Mouse (Mus musculus) c-Kit-positive CD71-positive TER-119-negative erythroid progenitor cells, embryonic 14.5 days (primary cell): ENCODE data around the gene Nav2.

Experiments
- DNase-seq: peaks from one replicate; pipeline ENCODE4 v3.0.0-alpha.2; 2013; ENCODE audit warnings: low read depth

Gene Nav2

GRCm38 (mm10) chr7:49058304-49059012, 149.9 kb downstream of the Nav2 start:
- no peak for DNase-seq

GRCm38 (mm10) chr7:49064792-49065521, 156.4 kb downstream of the Nav2 start:
- no peak for DNase-seq

- no peak for DNase-seq
Measured at GRCm38 (mm10) chr7:49065621-49066475, 157.3 kb downstream of the Nav2 start.

DNA sequence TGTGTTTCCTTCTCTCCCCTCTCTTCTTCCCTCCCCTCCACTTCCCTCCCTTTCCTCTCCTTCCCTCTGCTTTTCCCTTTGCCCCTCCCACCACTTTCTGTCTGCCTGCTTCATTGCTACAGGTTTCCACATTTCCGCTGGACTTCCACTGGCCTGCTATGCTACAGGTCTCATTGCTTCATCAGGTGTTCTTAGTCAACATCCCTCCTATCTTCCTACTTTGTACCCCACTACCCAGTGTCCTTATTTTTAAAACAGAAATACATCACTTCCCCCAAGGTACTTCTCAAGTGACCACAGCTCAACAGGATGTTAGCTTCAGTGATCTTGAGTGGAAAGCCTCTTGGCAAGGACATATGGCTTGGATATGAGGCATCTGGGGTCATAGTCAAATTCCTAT, 158.3 kb downstream of the Nav2 start:
- no peak for DNase-seq

GRCm38 (mm10) chr7:49069396-49069961, 161.0 kb downstream of the Nav2 start:
- no peak for DNase-seq

- no peak for DNase-seq
Measured at GRCm38 (mm10) chr7:49070621-49071020, 162.1 kb downstream of the Nav2 start.

DNA sequence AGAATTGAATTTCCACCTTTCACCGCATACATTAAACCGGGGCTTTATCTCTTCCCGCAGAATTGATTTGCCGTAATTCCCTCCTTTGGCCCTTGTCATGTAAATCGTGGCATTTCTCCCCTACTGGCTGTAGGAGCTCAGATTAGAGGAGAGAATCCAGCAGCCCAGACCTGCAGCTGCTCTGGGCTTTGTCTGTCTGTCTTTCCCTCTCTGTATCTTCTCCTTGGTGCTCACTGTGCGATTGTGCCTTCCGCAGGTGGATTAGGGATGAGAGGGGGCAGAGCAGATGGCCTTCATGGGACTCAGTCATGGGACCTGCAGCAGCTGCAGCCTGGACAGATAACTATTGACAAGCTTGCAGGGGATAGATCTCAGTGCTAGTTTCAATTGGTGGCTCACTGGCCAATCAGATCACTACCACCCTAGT, 162.6 kb downstream of the Nav2 start:
- DNase-seq, result no peak

- DNase-seq, result no peak
Measured at GRCm38 (mm10) chr7:49075333-49075934, 166.9 kb downstream of the Nav2 start.

DNA sequence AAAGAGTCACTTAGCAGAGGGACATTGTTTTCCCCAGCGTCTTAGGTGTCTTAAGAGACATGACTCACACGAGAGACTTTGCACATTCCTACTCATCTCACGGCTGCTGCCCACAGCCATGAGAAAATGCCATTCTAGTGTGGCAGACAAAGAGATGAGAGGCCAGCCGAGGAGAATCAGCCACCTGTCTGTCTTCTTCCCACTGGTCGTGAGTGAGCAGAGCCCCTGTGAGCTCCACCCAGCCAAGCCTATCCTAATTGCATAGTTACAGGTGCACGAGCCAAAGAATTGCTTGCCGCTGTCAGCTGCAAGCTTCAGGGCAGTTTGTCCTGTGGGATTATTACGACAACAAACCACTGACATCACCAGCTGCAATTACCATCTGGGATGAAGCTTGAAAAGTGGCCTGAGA, 167.8 kb downstream of the Nav2 start:
- no peak for DNase-seq

DNA sequence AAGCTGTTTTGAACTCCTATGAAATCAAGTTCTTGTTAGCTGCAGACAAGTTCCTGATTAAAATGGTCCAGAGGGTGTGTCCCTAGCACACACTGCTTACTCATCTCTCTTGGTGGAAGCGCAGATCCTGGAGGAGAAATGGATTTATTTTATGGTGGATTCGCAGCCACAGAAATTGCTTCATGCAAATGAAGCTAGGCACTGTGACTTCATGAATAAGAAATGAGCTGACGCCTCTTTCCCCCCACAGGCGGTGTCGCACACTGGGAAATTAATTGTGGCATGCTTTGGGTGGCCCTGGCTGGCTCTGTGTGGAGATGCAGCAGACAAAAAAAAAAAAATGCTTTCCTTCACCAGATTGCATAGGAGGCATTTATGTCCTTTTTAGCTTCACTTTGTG, 170.4 kb downstream of the Nav2 start:
- DNase-seq, result no peak

DNA sequence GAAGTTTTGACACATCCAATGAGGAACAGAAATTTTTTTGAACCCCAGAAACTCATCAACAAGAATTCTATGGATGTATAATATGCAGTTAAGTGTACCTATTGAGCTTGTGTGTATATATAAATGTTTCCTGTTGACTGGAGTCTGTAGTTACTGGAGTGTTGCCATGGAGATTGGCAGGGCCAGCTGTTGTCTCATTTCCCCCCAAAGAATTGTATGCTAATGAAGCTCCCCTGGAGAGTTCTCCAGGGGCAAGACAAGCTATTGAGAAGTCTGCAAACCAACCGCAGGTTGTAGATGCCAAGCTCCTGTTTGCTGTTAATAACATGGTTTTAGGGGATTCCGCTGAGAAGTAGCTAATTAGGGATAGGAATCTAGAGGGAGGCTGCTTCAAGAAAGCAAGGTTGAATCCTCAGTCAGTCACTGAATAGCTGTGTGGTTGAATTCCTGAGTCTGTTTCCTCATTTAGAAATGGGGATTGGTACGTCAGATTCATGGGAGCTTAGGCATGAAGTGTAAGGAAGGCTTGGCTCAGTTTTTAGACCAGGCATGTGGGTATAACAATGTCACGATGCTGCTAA, 174.2 kb downstream of the Nav2 start:
- DNase-seq, result no peak

GRCm38 (mm10) chr7:49084768-49085167, 176.3 kb downstream of the Nav2 start:
- DNase-seq, result no peak

DNA sequence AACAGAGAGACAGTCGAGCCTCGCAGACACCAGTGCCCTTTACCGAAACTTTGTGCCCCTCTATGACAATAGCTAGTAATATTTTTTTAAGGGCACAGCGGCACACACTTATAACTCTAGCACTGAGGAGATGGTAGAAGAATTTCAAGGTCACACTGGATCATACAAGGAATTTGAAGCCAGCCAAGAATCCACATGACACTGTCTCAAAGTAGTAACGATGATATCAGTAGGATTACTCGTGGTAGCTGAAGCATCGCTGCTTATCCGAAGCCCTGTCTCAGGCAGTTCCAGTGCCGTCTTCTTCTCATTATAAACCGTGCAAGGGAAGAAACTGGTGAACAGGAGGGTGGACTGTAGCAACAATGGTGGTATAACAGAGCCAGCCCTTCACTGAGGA, 177.2 kb downstream of the Nav2 start:
- DNase-seq, result no peak

- DNase-seq, result no peak
Measured at GRCm38 (mm10) chr7:49087154-49087553, 178.6 kb downstream of the Nav2 start.

- DNase-seq, result no peak
Measured at GRCm38 (mm10) chr7:49088198-49088912, 179.8 kb downstream of the Nav2 start.

GRCm38 (mm10) chr7:49091371-49091770, 182.9 kb downstream of the Nav2 start:
- DNase-seq, result no peak

DNA sequence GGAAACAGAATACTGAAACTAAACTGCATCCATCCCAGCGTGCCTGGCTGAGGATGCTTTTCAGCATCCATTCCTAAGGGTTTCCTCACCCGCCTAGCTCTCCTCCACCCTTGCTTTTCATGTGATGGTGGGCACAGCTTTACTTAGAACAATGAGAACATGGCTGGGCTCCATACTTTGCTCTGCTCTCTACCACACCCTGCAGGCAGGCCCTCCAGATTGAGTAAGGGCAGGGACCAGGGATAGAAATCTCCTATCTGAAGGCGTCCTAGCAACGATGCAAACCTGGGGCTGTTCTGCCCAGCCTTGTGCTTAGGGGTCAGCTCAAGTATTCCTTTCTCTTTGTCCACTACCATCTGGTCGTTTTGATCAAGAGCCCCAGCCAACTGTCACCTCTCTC, 183.4 kb downstream of the Nav2 start:
- no peak for DNase-seq

- no peak for DNase-seq
Measured at GRCm38 (mm10) chr7:49093596-49093995, 185.1 kb downstream of the Nav2 start.

- DNase-seq, result no peak
Measured at GRCm38 (mm10) chr7:49094531-49094930, 186.0 kb downstream of the Nav2 start.

DNA sequence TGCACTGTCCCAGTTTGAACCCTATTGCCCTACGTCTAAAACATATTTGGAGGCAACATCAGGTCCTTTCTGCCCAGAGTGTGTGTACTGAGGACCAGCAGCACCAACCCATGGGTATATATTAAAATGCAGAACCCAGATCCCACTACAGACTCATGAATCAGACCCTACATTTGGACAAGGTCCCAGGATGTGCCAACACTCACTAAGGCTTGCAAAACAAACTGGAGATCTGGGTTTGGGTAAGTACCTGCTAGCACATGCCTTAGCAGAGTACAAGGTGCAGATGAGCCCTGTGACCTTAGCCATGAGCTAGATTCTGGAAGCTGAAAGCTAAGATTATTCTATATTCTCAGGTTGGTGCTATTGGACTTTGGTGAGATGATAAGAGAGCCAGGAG, 192.8 kb downstream of the Nav2 start:
- no peak for DNase-seq

DNA sequence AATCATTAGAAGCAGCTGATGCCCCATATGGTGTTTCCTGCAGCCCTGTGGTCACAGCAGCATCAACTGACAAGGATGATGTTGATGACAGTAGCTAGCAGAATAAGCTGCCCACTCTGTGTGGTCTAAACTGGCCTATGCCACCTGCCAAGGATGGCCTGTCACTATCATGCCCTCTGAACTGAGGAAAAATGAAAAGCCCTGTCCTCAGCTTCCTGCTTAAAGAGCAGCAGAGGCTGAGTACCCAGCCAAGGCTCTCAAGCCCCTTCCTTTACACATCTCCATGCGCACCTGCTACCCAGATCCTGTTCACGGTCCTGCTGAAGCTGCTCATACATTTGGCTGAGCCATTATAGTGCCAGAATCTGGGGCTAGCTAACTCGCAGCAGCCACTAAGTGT, 193.7 kb downstream of the Nav2 start:
- no peak for DNase-seq
